Comparison of ENCODE assay signal across 8 mouse cellular contexts in the genomic region with DNA sequence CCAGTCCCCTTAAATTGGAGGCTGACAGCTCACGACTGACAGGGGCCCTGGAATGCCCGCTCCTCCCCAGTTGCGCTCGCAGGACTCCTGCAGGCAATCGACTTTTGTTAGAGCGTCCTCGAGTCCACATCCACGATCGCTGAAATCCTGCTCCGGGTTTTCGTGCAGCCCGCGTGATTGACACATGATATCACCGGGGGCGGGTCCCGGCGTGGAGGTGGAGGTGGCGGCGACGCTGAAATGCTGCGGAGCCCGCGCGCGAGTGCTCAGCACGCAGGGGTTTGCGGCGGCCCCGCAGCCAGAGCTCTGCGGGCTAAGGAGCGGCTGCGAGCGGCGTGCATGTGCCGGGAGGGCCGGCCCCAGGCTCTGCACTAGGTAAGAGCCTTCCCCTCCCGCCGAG. TPM values are rescaled to one million over a fixed set of nuclear protein-coding genes. Genes with fewer than 3 reads are reported as not detected.
DNase-seq lines count a peak whose midpoint lies in the region; ATAC-seq lines count a peak whose summit lies in the region.

TSS of gene Spry1 (plus strand) at position 258 of the 400 bp plus-strand sequence.

- intact Hi-C loops in gastrocnemius, postnatal 36 days (cut with DNase I) = loop anchor here (2.0 to 10.0 kb wide), 6 partner anchors 118 to 563 kb away; no protein-coding TSS in a partner anchor
- intact Hi-C loops in left cerebral cortex, postnatal 10 days (cut with DNase I) = loop anchor here (10.0 kb wide), 4 partner anchors 165 to 585 kb away; no protein-coding TSS in a partner anchor

- peak within 1 kb of the TSS; percentile 54 for H3K4me2 ChIP-seq in intestine, embryonic 14.5 days (ENCODE audit: low read length)

- H3K36me3 ChIP-seq in intestine, embryonic 14.5 days (ENCODE audit: control insufficient read depth, insufficient read depth, low read length) = peaks cover 21% of the 10 kb centered on the region

- under 1% methylated on average over 38 of the region's 38 CpGs for WGBS in intestine, embryonic 14.5 days

- H3K9me3 ChIP-seq in intestine, embryonic 14.5 days (ENCODE audit: control insufficient read depth, low read length) = no peaks in the 10 kb centered on the region

- peak; percentile 88 for ATAC-seq in intestine, embryonic 14.5 days (replicated peaks; ENCODE audit: low FRiP score, low TSS enrichment, low read depth)
- peak; percentile 95 for ATAC-seq in megakaryocyte progenitor cell, adult 5-6 weeks (replicated peaks; ENCODE audit: poor library complexity)

- no peaks in the 10 kb centered on the region for H3K27me3 ChIP-seq in intestine, embryonic 14.5 days (replicated peaks; ENCODE audit: control insufficient read depth, insufficient read depth, low read length)

- peak; percentile 90 for DNase-seq in adrenal gland, adult 8-10 months
- peak; percentile 88 for DNase-seq in embryo, embryonic 11.5 days (ENCODE audit: low read depth, low spot score)
- peak; percentile 95 to 100 for DNase-seq in gastrocnemius, postnatal 36 days
- peak; percentile 100 for DNase-seq in intestine, embryonic 14.5 days (ENCODE audit: low spot score)
- peak; percentile 95 to 96 for DNase-seq in left cerebral cortex, postnatal 10 days (ENCODE audit: extremely low spot score in 1 of 2, low spot score in 2 of 2)
- DNase-seq in right cerebral cortex, postnatal 10 days (ENCODE audit: low spot score in 2 of 2) = peak; percentile 97
- peak; percentile 95 for DNase-seq in urinary bladder, postnatal 14 days (ENCODE audit: low spot score)

- peak within 1 kb of the TSS; percentile 96 for H3K9ac ChIP-seq in intestine, embryonic 14.5 days (ENCODE audit: low read length)

- peaks cover 25% of the 10 kb centered on the region for H3K4me1 ChIP-seq in intestine, embryonic 14.5 days (replicated peaks; ENCODE audit: control insufficient read depth, insufficient read depth, low read length)

- H3K4me3 ChIP-seq in intestine, embryonic 14.5 days (ENCODE audit: low read depth, low read length) = peak within 1 kb of the TSS; percentile 90

- H3K27ac ChIP-seq in intestine, embryonic 14.5 days (ENCODE audit: low read depth) = peak within 1 kb of the TSS; percentile 88

RNA-seq across cellular contexts. Expression of gene Spry1, which starts in this region (rescaled TPM):
- 10 to 100 TPM; 22.4 to 42.8 (median 34.7) TPM for total RNA-seq in adrenal gland, adult 8-10 months (2022)
- total RNA-seq in gastrocnemius, postnatal 36 days (2021) = 10 to 100 TPM; 17.2 to 20.1 TPM
- 18.4 and 18.5 TPM in 2 replicates for polyA plus RNA-seq in intestine, embryonic 14.5 days (2014; fragmentation: Nextera tagmentation; extraction: Ambion mirVana)
- 10 to 100 TPM; 15.3 to 16.0 TPM for total RNA-seq in left cerebral cortex, postnatal 10 days (2021)
- total RNA-seq in megakaryocyte progenitor cell, adult 5-6 weeks (2015) = 4.0 TPM in 2 replicates
- total RNA-seq in megakaryocyte progenitor cell, adult 5-6 weeks (2017) = 1.3 and 2.7 TPM in 2 replicates

Comparison
In these comparisons a context has a peak if more than half of its experiments do, and no peak if none do; other contexts are left out.
1. Peak in every context shown above with its lines: DNase-seq, ATAC-seq, H3K4me3 ChIP-seq and H3K27ac ChIP-seq.